Mouse (Mus musculus): Measurements from ENCODE around the gene Iqck. TPM values are rescaled to one million over a fixed set of nuclear protein-coding genes. Genes with fewer than 3 reads are reported as not detected.
A peak's percentile ranks its signal among the peaks of the same experiment; 100 is the strongest.

Iqck gene
- total and polyA plus RNA-seq, 3 experiments: 0.29 to 0.70 (median 0.32) TPM

DNA sequence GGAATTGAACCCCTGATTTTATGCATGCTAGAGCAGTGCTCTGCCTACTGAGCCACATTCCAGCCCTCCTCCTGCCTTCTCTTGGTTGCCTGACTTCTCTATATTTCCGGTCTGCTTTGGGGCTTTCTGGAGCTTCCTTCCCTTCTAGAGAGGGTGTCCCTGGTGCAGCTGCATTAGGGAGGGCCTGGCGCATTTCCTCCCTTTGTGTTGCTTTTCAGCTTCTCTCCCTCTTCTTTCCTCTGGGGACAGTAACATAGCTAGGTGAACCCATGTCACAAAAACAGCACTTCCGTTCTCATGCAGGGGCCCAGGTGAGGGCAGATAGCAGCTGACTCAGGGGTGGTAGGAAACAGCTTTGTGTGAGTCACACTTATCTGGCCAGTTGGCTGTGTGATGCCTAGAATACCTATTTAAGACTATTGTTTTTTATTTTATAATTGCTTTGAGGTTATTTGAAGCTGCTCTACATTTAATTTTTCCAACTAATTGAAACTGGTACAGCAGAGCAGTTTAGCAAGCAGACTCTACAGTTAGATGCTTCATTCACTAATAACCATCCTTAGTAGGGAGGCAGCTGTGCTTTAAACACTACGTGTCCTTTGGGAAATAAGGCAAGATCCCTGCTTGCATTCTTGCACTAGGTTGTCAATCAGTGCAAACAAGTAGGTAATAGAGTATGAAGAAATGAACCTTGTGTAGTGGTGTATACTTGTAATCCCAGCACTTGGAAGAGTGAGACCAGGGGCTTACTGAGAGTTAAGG, 67.1 kb downstream of the Iqck start:
- no peaks in the 10 kb centered on the region for H3K27me3 ChIP-seq (ENCODE audit: control insufficient read depth, insufficient read depth, low read length)
- H3K79me2 ChIP-seq (replicated peaks; ENCODE audit: control insufficient read depth, insufficient read depth, low read length): no peaks in the 10 kb centered on the region
- peak in 1 of 2 experiments; percentile 49 for DNase-seq
- WGBS: 33% methylated on average over 4 of the region's 4 CpGs
- no peak for TF ChIP-seq CTCF (IDR thresholded peaks at IDR 0.05)
- TF ChIP-seq POLR2A (IDR thresholded peaks at IDR 0.05; ENCODE audit: insufficient read depth, low read depth, low read length): no peak
- peak; percentile 57; the same call in 1 of the 2 replicates for TF ChIP-seq EP300 (IDR thresholded peaks at IDR 0.05; ENCODE audit: insufficient read depth, low read depth, low read length)
- no peak overlapping the region for H3K9ac ChIP-seq (ENCODE audit: low read depth, low read length)
- peak overlapping the region; percentile 49 for H3K27ac ChIP-seq
- no peak overlapping the region for H3K4me3 ChIP-seq
- intact Hi-C loops (cut with DNase I): no loop called here
- H3K4me1 ChIP-seq (ENCODE audit: control insufficient read depth, insufficient read depth, low read length): no peaks in the 10 kb centered on the region
- no peaks in the 10 kb centered on the region for H3K36me3 ChIP-seq (ENCODE audit: control insufficient read depth, insufficient read depth, low read length)

DNA sequence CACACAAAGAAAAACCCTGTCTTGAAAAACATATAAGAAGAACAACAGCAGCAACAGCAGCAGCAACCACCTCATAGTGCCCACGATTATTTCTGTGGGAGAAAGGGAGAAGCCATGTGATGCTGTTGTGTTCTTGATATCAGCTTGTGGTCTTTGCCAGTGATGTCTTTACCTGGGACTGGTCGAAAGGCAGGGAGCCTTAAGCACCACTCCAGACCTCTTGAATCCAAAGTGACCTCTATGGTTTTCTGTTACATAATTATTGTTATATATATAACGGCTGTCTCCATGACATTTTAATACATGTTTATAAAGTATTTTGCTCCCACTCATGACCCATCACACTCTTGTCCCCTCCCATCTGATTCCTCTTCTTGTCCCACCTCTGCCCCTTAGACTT, 70.0 kb downstream of the Iqck start:
- no peak for TF ChIP-seq CTCF (IDR thresholded peaks at IDR 0.05)
- no peak for TF ChIP-seq EP300 (IDR thresholded peaks at IDR 0.05; ENCODE audit: insufficient read depth, low read depth, low read length)
- TF ChIP-seq POLR2A (IDR thresholded peaks at IDR 0.05; ENCODE audit: insufficient read depth, low read depth, low read length): no peak
- intact Hi-C loops (cut with DNase I): loop anchor here (2.0 to 5.0 kb wide), 2 partner anchors 38 to 69 kb away; partner anchors contain the start of gene Gprc5b
- no peak for DNase-seq

DNA sequence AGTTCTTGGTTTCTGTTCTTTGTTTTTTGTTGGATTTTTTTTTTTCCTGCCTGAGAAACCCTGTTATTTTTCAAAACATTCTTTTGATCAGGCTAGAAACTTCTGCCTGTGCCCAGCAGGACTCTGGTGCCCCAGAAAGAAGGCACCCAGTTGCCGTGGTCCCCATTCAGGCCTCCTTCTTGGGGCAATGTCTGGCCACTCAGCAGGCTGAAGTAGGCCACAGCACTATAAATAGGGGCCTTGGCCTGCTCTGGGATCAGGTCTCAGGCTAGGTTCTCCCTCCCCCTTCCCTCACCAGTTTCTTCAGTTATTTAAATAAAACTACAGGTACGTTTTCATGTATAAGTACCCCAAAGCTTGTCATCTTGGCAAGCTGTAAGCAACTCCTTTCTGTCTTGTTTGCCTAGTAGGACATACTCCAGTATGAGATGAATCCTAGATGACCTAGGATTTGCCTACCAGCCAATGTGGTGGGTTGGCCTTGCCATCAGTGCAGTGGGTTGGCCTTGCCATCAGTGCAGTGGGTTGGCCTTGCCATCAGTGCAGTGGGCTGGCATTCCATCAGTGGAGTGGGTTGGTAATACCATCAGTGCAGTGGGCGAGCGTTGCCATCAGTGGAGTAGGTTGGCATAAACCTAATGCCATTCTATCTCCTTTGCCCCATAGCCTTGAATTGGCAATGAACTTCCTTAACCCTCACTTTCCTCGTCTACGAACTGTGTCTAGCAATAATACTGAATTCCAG, 71.1 kb downstream of the Iqck start:
- Histone ChIP-seq H3K36me3 (ENCODE audit: control insufficient read depth, insufficient read depth, low read length) (no peaks in the 10 kb centered on the region), H3K4me3 (no peak overlapping the region), H3K27ac (no peak overlapping the region), H3K79me2 (replicated peaks; ENCODE audit: control insufficient read depth, insufficient read depth, low read length) (no peaks in the 10 kb centered on the region), H3K27me3 (ENCODE audit: control insufficient read depth, insufficient read depth, low read length) (no peaks in the 10 kb centered on the region), H3K9ac (ENCODE audit: low read depth, low read length) (no peak overlapping the region), H3K4me1 (ENCODE audit: control insufficient read depth, insufficient read depth, low read length) (peaks cover 6% of the 10 kb centered on the region)
- WGBS: 87% methylated on average over 6 of the region's 6 CpGs
- TF ChIP-seq CTCF (IDR thresholded peaks at IDR 0.05) (no peak), EP300 (IDR thresholded peaks at IDR 0.05; ENCODE audit: insufficient read depth, low read depth, low read length) (no peak), POLR2A (IDR thresholded peaks at IDR 0.05; ENCODE audit: insufficient read depth, low read depth, low read length) (no peak)
- intact Hi-C loops (cut with DNase I): loop anchor here (5.0 kb wide), 1 partner anchor 39 kb away; no protein-coding TSS in a partner anchor
- DNase-seq: no peak

More for the DNA sequence above, 70.0 kb downstream of the Iqck start:
- Histone ChIP-seq H3K27ac (no peak overlapping the region), H3K27me3 (ENCODE audit: control insufficient read depth, insufficient read depth, low read length) (no peaks in the 10 kb centered on the region), H3K4me1 (ENCODE audit: control insufficient read depth, insufficient read depth, low read length) (peaks cover 6% of the 10 kb centered on the region), H3K36me3 (ENCODE audit: control insufficient read depth, insufficient read depth, low read length) (no peaks in the 10 kb centered on the region), H3K4me3 (no peak overlapping the region), H3K79me2 (replicated peaks; ENCODE audit: control insufficient read depth, insufficient read depth, low read length) (no peaks in the 10 kb centered on the region), H3K9ac (ENCODE audit: low read depth, low read length) (no peak overlapping the region)
- WGBS: 75% methylated on average over 3 of the region's 3 CpGs

DNA sequence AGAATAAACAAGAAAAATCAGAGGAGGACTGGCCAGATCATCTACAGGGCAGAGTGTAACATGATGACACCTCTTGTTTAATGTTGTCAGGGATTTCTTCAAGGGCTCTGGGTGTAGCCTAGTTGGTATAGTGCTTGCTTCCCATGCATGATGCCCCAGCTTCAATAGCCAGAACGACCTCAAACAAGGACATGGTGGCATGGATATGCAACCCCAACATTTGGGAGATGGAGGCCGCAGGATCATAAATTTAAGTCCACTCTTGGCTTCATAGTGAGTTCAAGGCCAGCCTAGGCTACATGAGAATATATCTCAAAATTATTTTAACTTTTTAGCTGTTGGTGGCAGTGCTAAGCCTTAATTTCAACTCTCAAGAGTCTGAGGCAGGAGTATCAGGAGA, 71.7 kb downstream of the Iqck start:
- no peak for DNase-seq
- 97% methylated on average over 2 of the region's 2 CpGs for WGBS
- Histone ChIP-seq H3K4me3 (no peak overlapping the region), H3K27me3 (ENCODE audit: control insufficient read depth, insufficient read depth, low read length) (no peaks in the 10 kb centered on the region), H3K36me3 (ENCODE audit: control insufficient read depth, insufficient read depth, low read length) (no peaks in the 10 kb centered on the region), H3K27ac (no peak overlapping the region), H3K79me2 (replicated peaks; ENCODE audit: control insufficient read depth, insufficient read depth, low read length) (no peaks in the 10 kb centered on the region), H3K4me1 (ENCODE audit: control insufficient read depth, insufficient read depth, low read length) (peaks cover 6% of the 10 kb centered on the region), H3K9ac (ENCODE audit: low read depth, low read length) (no peak overlapping the region)
- TF ChIP-seq EP300 (IDR thresholded peaks at IDR 0.05; ENCODE audit: insufficient read depth, low read depth, low read length): no peak
- TF ChIP-seq CTCF (IDR thresholded peaks at IDR 0.05): no peak
- TF ChIP-seq POLR2A (IDR thresholded peaks at IDR 0.05; ENCODE audit: insufficient read depth, low read depth, low read length): no peak
- intact Hi-C loops (cut with DNase I): loop anchor here (5.0 kb wide), 1 partner anchor 40 kb away; no protein-coding TSS in a partner anchor

DNA sequence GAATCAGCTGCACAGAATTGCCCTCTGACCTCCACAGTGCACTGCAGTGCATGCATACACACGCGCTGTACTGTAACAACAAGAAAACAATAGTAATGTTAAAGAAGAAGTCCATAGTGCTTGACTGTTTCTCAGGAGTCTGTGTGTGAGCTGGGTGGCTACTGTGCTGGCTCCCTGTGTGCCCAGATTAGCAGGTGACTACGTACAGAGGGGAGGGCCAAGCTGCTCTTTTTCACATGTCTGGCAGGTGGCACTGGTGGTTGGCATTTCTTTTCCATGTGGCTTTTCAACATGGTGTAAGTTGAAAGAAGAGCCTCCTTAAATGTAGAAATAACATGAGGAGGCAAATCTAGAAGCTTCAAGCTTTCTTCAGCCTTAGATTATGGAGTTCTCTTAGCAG, 72.8 kb downstream of the Iqck start:
- intact Hi-C loops (cut with DNase I): loop anchor here (5.0 kb wide), 1 partner anchor 41 kb away; no protein-coding TSS in a partner anchor
- Histone ChIP-seq H3K4me1 (ENCODE audit: control insufficient read depth, insufficient read depth, low read length) (peaks cover 6% of the 10 kb centered on the region), H3K36me3 (ENCODE audit: control insufficient read depth, insufficient read depth, low read length) (no peaks in the 10 kb centered on the region), H3K79me2 (replicated peaks; ENCODE audit: control insufficient read depth, insufficient read depth, low read length) (no peaks in the 10 kb centered on the region), H3K27me3 (ENCODE audit: control insufficient read depth, insufficient read depth, low read length) (no peaks in the 10 kb centered on the region), H3K4me3 (no peak overlapping the region), H3K9ac (ENCODE audit: low read depth, low read length) (no peak overlapping the region), H3K27ac (no peak overlapping the region)
- TF ChIP-seq POLR2A (IDR thresholded peaks at IDR 0.05; ENCODE audit: insufficient read depth, low read depth, low read length) (no peak), EP300 (IDR thresholded peaks at IDR 0.05; ENCODE audit: insufficient read depth, low read depth, low read length) (no peak), CTCF (IDR thresholded peaks at IDR 0.05) (peak; percentile 31)
- 96% methylated on average over 3 of the region's 3 CpGs for WGBS
- no peak for DNase-seq

All from heart, adult 2 months (tissue).